Mouse (Mus musculus) c-Kit-positive CD71-positive TER-119-positive erythroid progenitor cells, embryonic 14.5 days (primary cell): ENCODE results near the gene Zfand3.

ENCODE experiments used
- DNase-seq: peaks from one replicate; pipeline ENCODE4 v3.0.0-alpha.2; 2013; ENCODE audit warnings: low spot score

Zfand3 gene

GRCm38 (mm10) chr17:30154861-30155260 is 150.3 kb downstream of the Zfand3 start:
- no peak for DNase-seq

DNA sequence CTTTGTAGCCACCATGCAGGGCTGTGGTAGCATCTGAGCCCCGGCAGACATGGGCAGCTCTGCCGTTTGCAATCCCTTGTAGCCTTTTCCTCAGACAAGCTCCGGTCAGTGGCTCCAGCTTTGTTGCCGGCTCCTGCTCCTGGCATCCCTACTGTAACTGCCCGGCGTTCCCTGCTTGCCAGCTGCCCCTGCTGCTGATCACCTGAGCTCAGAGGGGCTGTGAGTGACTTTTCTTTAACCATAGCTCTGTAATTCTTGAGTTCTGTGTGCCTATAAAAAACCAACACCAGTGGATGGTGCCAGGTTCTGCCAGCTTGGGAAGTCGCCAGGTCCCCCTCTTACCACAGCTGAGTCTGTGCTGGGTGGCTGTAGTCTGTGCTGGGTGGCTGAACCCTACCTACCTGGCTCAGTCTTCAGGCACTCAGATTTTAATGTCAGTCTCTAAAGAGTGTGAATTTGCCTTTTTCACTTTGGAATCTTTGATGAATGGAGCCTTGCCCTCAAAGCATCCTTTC is 150.9 kb downstream of the Zfand3 start:
- no peak for DNase-seq

DNA sequence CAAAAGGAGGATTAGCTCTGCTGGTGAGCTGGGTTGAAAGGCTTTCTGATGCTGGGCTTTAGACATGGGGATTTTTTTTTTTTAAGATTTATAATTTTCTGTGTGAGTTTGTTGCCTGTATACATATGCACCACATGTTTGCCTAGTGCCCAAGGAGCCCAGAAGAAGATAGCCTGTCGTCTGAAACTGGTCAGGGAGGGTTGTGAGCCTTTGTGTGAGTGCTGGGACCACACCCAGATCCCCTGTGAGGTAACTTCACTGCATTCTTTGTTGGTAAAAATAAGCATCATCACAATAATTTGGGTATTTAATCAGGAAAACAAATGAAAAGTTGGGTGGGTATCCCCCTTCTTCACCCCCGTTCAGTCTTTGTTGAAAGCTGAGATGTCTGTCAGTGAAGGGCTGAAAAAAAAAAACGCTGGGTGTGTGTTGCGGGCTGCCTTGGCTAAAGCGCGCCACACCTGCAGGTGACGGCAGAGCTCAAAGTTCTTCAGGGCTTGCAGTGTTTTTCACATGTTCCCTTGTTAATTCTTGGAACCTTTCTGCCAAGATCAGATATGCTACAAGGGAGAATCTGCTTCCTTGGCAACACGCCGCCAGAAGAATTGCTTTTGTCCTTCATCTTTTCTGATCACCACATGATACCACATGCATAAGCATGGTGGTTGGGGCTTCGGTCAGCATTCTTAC is 154.0 kb downstream of the Zfand3 start:
- no peak for DNase-seq

DNA sequence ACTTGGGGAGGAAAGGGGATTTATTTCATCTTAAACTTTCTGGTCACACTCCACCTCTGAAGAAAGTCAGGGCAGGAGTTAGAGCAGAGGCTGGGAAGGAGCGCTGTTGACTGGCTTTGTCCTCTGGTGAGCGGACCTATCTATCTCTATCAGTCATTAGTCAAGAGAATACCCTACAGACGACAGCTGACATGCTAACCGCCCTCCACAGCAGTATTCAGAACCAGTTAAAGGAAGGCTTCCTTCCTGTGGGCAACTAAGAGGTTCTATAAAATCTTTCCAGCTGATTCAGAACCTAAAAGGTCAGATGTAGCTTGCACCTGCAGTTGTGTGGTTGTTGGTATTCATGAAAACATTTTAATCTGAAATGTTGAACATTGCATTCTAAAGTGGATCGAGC is 154.8 kb downstream of the Zfand3 start:
- no peak for DNase-seq

DNA sequence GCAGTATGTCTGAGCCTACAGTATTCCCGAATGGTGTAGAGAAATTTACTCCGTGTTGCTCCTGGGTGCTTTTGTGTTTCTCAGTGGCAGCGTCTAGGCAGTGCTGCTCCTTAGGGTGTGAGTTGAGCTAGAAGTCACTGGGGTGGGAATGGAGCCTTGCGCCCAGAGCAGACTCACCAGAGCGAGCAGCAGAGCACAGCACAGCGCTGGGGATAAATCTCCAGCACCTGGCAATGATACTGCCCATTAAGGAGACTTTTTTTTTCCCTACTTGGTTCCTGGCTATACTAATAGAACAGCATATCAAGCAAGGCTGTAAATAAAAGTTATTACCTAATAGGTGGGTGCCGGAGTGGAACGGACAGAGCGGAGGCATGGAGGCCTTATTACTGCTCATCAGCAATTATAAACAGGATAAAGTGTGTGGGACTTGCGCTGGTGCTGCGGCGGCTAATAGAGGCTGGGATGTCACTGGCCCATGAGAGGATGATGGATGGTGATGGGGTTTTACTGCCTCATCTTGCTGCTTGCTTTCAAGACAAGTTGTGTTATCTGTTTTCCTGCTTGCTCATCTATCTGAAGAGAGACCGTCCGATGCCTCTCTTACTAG is 156.4 kb downstream of the Zfand3 start:
- DNase-seq: no peak

DNA sequence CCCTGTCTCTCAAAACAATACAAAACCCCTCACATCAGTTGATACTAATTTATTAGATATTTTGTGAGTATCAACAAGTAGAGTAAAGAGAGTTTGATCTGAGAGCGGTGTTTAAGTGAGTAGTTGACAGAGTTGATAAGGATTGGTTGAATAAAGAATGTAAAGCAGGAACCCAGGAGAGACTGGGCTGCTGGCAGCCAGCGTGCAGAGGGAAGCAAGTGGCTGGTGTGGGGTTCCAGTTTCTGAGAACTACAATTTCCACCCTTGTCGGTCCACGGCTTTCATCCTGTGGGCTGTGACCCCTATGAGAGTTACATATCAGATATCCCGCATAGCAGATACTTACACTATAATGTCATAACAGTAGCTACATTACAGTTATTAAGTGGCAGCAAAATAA is 158.4 kb downstream of the Zfand3 start:
- DNase-seq: no peak

DNA sequence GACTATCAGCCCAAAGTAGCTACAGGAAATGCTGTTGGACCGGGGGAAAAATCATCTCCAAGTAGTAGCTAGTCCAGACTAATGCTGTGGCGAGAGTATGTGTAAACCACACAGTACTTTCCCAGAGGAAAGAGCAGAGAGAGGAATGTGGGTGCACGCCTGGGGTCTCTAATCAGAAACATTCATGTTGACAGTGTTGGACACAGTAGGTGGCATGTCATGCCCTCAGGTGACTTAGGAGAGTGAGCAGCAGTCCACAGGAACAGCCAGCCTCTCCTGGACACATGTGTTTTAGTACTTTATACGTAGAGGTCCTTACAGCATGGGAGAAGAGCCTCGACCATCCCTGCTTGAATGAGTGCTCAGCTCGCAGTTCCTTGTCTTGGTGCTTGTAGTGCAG is 159.3 kb downstream of the Zfand3 start:
- no peak for DNase-seq

DNA sequence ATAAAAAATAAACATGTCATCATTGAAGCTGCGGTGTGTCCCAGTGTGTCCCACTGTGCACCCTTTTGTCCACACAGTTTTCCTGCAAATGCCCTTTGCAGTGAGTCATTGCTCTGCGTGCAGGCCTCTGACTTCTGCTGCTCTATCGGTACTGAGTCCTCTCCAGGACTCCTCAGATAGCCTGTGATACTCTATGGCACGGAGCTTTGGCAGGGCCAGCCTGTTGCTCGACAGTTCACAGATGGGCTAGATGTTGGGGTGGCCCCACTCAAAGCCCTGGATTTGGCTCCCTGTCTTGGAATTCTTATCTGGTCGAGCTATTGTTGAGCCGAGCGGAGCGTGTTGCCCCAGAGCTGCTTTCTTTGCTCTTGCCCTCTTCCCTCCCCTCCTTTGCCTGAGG is 160.3 kb downstream of the Zfand3 start:
- no peak for DNase-seq

- DNase-seq: no peak
Measured at GRCm38 (mm10) chr17:30177435-30177834, 172.9 kb downstream of the Zfand3 start.

DNA sequence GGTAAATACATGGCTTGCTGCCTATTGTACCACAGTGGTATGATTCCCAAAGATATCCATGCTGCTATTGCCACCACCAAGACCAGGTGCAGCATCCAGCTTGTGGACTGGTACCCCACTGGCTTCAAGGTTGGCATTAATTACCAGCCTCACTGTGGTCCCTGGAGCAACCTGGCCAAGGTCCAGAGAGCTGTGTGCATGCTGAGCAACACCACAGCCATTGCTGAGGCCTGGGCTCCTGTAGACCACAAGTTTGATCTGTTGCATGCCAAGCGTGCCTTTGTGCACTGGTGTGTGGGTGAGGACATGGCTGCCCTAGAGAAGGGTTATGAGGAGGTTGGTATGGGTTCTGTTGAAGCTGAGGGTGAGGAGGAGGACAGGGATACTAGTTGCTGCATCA is 173.9 kb downstream of the Zfand3 start:
- no peak for DNase-seq

- no peak for DNase-seq
Measured at GRCm38 (mm10) chr17:30180197-30180596, 175.7 kb downstream of the Zfand3 start.

GRCm38 (mm10) chr17:30181554-30181953 is 177.0 kb downstream of the Zfand3 start:
- DNase-seq: no peak

DNA sequence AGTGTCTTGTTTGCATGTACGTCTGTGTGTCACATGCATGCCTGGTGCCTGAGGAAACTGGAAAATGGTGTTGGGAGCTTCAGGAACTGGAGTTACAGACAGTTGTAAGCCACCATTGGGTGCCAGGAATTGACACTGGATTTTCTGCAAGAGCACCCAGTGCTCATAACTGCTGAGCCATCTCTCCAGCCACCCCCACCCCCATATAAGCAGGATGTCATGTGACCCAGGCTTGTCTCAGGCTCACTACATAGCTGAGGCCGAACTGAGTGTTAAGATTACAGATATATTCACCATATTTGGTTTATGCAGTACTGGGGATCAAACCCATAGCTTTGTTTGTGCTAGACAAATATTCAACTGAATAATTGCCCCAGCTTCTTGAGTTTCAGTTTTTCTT is 177.5 kb downstream of the Zfand3 start:
- DNase-seq: no peak

- DNase-seq: no peak
Measured at GRCm38 (mm10) chr17:30183561-30183960, 179.0 kb downstream of the Zfand3 start.

DNA sequence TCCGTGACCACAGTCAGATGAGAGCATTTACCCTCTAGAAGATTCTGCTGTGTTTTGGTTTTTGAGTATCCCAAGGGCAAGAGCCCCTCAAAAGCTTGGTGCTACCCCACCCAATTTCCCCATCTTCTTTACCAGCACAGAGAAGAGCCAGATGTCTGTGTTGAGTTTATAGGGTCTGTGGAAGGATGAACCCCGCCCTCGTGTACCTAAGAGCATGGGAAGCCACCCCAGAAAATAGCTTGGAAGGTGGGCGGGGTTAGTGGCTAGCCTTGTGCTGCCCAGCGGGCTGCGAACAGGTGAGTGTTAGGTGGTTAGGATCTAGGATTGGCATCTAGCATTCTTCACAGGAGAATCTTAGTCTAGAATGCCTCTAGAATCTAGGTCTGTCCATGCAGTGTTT is 182.6 kb downstream of the Zfand3 start:
- no peak for DNase-seq

- DNase-seq: no peak
Measured at GRCm38 (mm10) chr17:30187581-30187980, 183.0 kb downstream of the Zfand3 start.

DNA sequence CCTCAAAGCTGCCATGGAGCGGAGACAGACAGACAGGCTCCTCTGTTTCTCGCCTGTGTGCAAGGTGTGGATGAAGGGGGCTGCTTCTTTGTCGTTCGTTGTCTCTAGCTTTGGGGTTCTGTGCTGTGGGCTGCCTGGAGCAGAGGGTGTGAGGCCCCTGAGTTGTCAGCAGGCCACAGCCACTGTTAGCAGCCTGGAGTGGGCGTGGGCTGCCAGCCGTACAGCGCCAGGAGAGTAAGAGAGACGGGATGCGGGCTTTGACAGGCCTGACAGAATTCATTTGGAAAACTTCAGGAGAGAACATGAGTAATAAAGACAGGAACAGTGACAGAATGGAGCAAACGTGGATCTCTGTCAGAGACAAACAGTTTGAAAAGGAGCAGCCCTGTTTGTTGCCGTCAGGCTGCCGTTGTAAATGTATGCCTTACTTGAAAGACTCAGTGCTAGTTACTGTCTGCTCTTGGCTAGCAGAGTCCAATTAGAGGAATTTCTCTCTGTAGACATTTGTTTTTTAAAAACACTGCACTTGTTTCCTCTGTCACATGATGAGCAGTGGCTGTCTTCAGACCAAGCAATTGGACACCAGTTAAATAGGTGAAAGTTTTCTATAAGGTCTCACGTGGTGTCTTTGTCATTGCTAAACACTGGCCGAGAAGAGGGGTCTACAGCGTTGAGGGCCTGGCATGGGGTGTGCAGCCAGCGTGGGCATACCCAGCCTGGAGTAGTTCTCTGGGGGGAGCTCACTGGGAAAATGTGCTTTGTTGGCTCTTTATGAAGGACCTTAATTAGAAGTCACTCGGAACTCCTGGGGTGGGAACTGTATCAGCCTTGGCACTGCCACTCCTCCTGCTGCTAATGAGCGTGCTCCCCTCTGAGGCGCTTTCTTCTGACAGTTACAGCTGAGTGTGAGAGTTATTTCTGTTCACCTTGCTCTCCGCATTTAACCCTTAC is 183.8 kb downstream of the Zfand3 start:
- DNase-seq: no peak

- DNase-seq: no peak
Measured at GRCm38 (mm10) chr17:30191097-30191640, 186.6 kb downstream of the Zfand3 start.

GRCm38 (mm10) chr17:30192416-30193005 is 188.0 kb downstream of the Zfand3 start:
- DNase-seq: no peak

DNA sequence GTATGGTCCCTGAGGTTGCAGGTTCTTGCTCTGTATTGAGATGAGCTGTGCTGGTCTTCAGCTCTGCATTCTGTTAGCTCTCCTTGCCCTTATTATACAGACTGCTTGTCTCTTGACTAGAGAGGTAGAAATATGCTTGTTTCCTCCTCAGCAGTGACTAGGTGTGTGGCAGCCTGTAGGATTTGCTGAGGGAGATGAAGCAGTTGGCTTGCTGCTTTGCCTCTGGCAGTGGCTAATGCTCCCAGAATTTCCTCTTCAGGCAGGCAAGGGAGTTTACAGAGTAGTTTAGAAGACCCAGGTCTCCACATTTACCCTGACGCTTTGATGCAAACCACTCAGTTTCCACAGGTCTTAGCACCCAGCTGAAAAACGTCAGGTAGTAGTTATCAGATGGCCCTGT is 189.1 kb downstream of the Zfand3 start:
- DNase-seq: no peak

GRCm38 (mm10) chr17:30194091-30194490 is 189.6 kb downstream of the Zfand3 start:
- no peak for DNase-seq
